Mouse (Mus musculus): ENCODE data around the gene Shkbp1.
A peak's percentile ranks its signal among the peaks of the same experiment; 100 is the strongest.

The Shkbp1 gene

DNA sequence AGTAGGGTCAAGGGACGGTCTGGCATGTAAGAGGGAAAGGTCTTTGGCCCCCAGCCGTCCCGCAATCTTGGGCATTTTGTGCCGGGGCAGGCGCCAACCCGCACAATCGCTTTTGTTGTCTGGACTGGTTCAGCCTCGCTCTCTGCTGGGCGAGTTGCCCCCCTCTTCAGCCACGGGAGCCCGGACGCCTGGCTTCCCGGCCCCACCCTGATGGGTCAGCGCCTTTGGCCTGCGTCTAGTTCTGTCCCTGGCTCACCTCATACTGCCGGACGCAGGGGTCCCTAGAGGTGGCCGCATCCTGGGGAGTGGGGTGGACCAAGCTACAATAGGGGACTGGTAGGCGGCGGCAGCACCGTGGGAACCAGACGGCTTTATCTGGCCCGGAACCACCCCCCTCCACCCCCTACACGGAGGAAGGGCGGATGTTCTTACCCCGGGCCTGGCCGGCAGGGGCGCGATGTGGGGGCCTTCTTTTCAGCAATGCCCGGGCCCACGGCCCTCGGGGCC lies 21.4 kb downstream of the Shkbp1 start:
- no peak for DNase-seq (ENCODE audit: extremely low spot score, low read depth, low spot score)

GRCm38 (mm10) chr7:27333316-27333941 lies 22.4 kb downstream of the Shkbp1 start:
- no peak for DNase-seq (ENCODE audit: extremely low spot score, low read depth, low spot score)

GRCm38 (mm10) chr7:27332353-27333199 lies 23.2 kb downstream of the Shkbp1 start:
- no peak for DNase-seq (ENCODE audit: extremely low spot score, low read depth, low spot score)

- no peak for DNase-seq (ENCODE audit: extremely low spot score, low read depth, low spot score)
Measured at GRCm38 (mm10) chr7:27331854-27332253, 24.0 kb downstream of the Shkbp1 start.

- DNase-seq (ENCODE audit: extremely low spot score, low read depth, low spot score) = no peak
Measured at GRCm38 (mm10) chr7:27331541-27331851, 24.3 kb downstream of the Shkbp1 start.

- no peak for DNase-seq (ENCODE audit: extremely low spot score, low read depth, low spot score)
Measured at GRCm38 (mm10) chr7:27330709-27331540, 24.9 kb downstream of the Shkbp1 start.

GRCm38 (mm10) chr7:27329981-27330380 lies 25.8 kb downstream of the Shkbp1 start:
- DNase-seq (ENCODE audit: extremely low spot score, low read depth, low spot score) = no peak

DNA sequence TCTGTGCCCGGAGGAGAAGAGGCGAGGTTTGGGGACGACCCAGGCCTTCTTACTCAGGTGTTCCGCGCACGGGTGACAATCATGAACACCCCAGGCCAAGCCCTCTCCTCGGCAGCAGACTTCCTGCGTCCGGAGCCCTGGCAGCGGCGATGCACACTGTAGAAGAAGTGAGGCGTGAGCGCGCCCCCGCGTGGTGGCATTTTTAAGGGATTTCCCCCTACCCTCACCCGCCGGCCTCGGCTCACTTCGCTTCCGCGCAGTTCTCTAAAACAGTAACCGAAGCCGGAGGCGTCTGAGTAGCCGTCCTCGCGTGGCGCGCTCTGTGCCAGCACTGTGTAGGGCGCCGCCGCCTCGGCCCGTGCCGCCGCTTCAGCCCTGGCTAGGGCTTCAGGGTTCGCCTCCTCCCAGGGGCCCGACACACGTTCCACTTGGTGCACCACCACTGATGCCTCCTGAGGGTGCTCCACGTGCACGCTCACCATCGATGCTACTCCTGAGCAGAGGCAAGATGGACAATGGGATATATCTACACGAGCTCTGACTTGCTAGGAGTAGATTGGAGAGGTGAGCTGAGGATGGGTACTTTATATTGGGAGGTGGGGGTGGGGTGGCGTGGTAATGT lies 26.4 kb downstream of the Shkbp1 start:
- no peak for DNase-seq (ENCODE audit: extremely low spot score, low read depth, low spot score)

DNA sequence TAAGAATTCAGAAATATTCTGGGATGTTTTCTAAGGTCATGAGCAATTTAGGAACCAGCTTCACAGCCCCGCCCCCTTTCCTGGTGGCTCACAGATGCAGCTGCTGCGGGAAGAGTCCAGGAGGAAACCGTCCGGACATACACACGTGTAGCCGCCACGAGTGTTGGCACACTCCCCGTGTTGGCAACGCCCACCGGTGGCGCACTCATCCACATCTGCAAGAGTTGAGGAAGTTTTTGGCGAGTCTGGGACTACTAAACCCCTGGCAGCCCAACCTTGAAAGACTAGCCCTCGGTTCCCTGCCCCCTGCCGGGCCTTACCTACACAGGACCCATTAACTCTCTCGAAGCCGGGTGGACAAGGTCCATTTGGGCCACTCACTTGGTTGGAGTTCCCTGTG lies 27.2 kb downstream of the Shkbp1 start:
- no peak for DNase-seq (ENCODE audit: extremely low spot score, low read depth, low spot score)

DNA sequence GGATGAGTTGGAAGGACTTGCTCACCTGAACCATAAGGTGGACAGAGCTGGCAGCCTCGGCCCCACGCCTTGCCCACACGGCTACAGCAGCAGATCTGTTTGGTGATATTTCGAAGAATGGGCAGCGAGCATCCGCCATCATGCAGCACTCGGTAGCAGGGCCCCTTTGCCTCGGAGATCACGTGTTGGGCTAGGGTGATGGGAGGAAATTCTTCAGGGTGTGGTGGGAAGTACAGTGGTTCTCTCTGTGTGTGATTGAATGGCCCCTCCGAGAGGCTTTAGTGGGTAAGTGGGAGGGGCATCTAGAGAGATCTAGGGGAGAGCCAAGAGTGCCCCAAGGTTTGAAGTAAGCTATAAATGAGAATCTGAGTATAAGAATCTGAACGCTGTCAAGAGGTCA lies 27.7 kb downstream of the Shkbp1 start:
- DNase-seq (ENCODE audit: extremely low spot score, low read depth, low spot score) = no peak

DNA sequence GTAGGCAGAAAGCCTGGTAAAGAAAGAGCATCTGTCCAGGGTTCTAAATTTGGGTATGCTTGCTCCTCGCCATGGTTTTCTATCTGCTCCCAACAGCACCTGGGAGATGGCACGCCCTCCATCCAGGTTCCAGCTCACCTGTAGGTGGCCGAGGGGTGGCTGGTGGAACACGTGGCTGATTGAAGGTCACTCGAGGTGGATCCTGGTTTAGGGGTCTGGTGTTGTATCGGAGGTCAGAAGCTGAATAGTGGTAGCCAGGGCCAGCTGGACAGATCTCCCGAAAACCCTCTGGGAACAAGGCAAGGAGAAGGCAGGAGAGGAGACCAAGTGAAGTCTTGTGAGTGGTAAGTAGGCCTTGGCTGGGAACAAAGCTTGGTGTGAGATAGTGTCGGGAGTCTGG lies 28.3 kb downstream of the Shkbp1 start:
- DNase-seq (ENCODE audit: extremely low spot score, low read depth, low spot score) = no peak

DNA sequence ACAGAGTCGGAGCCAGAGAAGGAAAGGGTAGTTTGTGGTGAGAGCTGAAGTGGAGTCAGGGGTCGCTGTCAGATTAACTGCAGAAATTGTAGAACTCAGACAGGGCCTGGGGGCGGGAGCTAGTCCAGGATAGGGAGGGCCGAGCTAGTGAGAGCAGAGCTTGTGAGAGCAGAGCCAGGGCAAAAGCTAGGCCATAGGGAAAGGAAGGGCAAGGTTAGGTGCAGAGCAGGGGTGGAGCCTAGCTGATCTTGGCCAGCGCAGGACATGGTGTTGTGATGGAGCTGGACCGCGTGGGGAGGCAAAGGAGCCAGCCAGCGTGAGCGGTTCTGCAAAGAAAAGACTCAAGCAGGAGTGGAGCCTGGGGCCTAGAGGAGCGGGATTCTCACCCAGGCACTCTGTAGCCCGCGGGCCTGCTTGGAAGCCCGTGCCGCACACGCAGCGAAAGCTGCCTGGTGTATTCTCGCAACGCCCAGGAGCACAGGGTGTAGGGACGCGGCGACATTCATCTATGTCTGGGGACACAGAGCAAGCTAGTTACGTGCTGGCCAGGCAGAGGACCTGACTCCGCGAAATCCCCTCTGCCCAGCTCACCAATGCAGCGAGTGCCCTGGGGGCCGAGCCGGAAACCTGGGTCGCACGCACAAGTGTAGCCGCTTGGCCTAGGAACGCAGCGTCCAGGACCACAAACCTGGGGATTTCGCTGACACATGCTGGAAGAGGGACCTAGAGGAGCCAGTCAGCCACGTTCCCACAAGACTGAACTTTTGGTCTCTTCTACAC lies 29.5 kb downstream of the Shkbp1 start:
- no peak for DNase-seq (ENCODE audit: extremely low spot score, low read depth, low spot score)

- DNase-seq (ENCODE audit: extremely low spot score, low read depth, low spot score) = peak; percentile 41
Measured at GRCm38 (mm10) chr7:27325697-27326096, 30.1 kb downstream of the Shkbp1 start.

GRCm38 (mm10) chr7:27324928-27325327 lies 30.9 kb downstream of the Shkbp1 start:
- no peak for DNase-seq (ENCODE audit: extremely low spot score, low read depth, low spot score)

DNA sequence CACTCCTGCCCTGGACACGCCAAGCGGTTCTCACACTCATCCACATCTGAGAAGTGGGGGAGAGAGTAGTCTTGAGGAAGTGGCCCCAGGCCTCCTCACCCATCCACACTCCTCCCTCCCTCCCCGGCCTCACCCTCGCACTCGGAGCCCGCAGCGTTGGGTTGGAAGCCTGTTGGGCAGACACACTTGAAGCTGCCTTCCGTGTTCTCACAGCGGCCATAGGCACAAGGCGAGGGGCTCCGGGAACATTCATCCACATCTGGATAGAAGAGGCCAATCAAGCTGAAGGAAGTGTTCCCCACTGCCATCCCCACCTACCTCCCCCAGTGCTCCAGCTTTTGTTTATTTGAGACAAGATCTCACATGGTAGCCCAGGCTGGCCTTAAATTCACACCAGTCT lies 31.7 kb downstream of the Shkbp1 start:
- DNase-seq (ENCODE audit: extremely low spot score, low read depth, low spot score) = no peak

- DNase-seq (ENCODE audit: extremely low spot score, low read depth, low spot score) = no peak
Measured at GRCm38 (mm10) chr7:27323001-27323400, 32.8 kb downstream of the Shkbp1 start.

GRCm38 (mm10) chr7:27322291-27322690 lies 33.5 kb downstream of the Shkbp1 start:
- DNase-seq (ENCODE audit: extremely low spot score, low read depth, low spot score) = no peak

GRCm38 (mm10) chr7:27319411-27319810 lies 36.4 kb downstream of the Shkbp1 start:
- DNase-seq (ENCODE audit: extremely low spot score, low read depth, low spot score) = no peak

DNA sequence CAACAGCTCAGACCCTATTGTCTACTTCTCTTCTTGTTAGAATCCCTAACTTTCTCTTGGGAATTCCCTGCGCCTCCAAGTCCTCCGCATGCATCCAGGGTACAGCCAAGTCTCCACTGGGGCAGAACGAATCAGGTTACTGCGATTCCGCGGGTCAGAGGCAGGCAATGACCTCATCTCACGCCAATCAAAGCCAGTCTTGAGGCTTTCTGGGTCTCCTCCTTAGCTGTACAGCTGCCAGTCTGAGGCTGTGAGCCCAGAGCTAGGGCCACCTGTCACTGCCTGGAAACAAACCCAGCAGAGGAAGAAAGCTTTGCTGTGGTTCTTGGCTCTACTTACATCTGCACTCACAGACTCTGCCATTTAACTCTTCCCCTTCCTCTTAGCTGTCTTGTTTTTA lies 39.9 kb downstream of the Shkbp1 start:
- no peak for DNase-seq (ENCODE audit: extremely low spot score, low read depth, low spot score)

GRCm38 (mm10) chr7:27314393-27314792 lies 41.4 kb downstream of the Shkbp1 start:
- DNase-seq (ENCODE audit: extremely low spot score, low read depth, low spot score) = no peak

Data from hindlimb bud, embryonic 11.5 days (tissue).